Mouse (Mus musculus) c-Kit-positive CD71-positive TER-119-negative erythroid progenitor cells, embryonic 14.5 days (primary cell): Measurements from ENCODE around the gene Gm2035.
"Not testable (repeated sequence)": the region's sequence is repeated elsewhere in the genome, so short reads cannot be mapped to it uniquely, and the experiment has no call there.

ENCODE experiments used
- DNase-seq: peaks from one replicate; pipeline ENCODE4 v3.0.0-alpha.2; 2013; ENCODE audit warnings: low read depth

Gm2035 gene

GRCm38 (mm10) chr12:87919721-87920120 lies at the start of gene Gm2035:
TSS of gene Gm2035 (minus strand) at chr12:87919857.
- DNase-seq = not testable (repeated sequence)

GRCm38 (mm10) chr12:87953780-87954179 lies 34.1 kb upstream of the Gm2035 start, which contains the start of gene Gm2042:
TSS of gene Gm2042 (plus strand) at chr12:87954080.
- not testable (repeated sequence) for DNase-seq

- not testable (repeated sequence) for DNase-seq
These were observed 24.6 kb downstream of the Gm2035 start, which contains the start of gene Gm2022 for GRCm38 (mm10) chr12:87895070-87895469. TSS of gene Gm2022 (plus strand) at chr12:87895370.

GRCm38 (mm10) chr12:87873772-87874171 lies 45.9 kb downstream of the Gm2035 start, which contains the start of gene Gm2016:
TSS of gene Gm2016 (plus strand) at chr12:87874072.
- DNase-seq = not testable (repeated sequence)
